Mouse (Mus musculus) left cerebral cortex, postnatal 14 days (tissue): Measurements from ENCODE around the gene Sart3. TPM values are rescaled to one million over a fixed set of nuclear protein-coding genes. Genes with fewer than 3 reads are reported as not detected.

Source experiments
- DNase-seq, 2 experiments: peaks; one replicate each; pipeline ENCODE4 v3.0.0; 2021 to 2022; ENCODE audit warnings: low spot score in 2 of 2, mixed read lengths in 1 of 2
- intact Hi-C: fragments of 180-260 bp; cut with DNase I; formaldehyde crosslinking; loops from one replicate; pipeline ENCODE4 v1.15.1; 2025
- total RNA-seq, 2 experiments: library from RNA; stranded (reverse); gene quantifications; 2 replicates each; pipeline ENCODE4 v1.2.3; 2021

The Sart3 gene
- total RNA-seq, 2 experiments from 2014 or later = 30.3 to 32.1 TPM

DNA sequence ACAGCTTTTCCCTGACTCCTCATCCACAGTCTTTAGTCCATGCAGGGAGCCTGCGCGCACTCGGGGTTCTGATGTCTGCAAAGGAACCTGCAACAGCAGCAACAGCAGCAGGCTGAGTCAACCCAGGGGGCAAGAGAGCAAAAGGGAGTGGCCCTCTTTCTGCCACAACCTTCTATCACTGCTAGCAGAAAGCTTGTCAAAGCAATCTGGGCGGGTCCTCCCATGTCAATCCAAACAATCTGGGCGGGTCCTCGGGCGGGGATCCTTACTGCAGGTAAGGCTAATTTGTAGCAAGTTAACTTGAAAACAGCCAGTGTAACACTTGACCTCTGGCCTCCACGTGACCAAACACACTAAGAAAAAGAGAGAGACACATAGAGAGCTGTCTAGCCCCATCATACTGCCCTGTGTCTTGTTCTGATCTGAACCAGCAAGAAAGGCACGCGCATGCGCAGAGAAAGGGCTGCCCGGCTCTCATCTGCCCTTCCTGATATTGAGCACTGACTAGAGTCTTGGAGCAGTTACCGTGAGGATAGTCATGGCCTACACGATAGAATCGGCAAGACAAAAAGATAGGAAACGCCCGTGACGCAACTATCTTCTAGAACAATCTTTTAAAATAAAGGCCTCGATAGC lies 71.8 kb downstream of the Sart3 start:
- no peak for DNase-seq
- intact Hi-C loops = no loop called here

- intact Hi-C loops = no loop called here
- no peak for DNase-seq
These were observed 77.9 kb downstream of the Sart3 start for GRCm38 (mm10) chr5:113694415-113694814.

GRCm38 (mm10) chr5:113694000-113694399 lies 78.3 kb downstream of the Sart3 start:
- no peak for DNase-seq
- intact Hi-C loops = no loop called here

GRCm38 (mm10) chr5:113693196-113693755 lies 79.0 kb downstream of the Sart3 start:
- intact Hi-C loops = no loop called here
- no peak for DNase-seq

Other genes with a start within 250 kb of the Sart3 start
- gene Cmklr1, start 122.1 kb downstream of the Sart3 start, total RNA-seq = 1 to 10 TPM; 4.2 to 5.1 TPM
- not detected for gene 1700069L16Rik, start 47.7 kb downstream of the Sart3 start, total RNA-seq
- 10 to 100 TPM in 1 of 2 experiments, 1 to 10 TPM in 1; 10.0 to 10.7 TPM for gene Ficd, start 36.7 kb downstream of the Sart3 start, total RNA-seq
- 10 to 100 TPM; 90.4 to 97.0 TPM for gene Iscu, start 238 bp upstream of the Sart3 start, total RNA-seq
- gene Tmem119, start 28.0 kb upstream of the Sart3 start, total RNA-seq = 10 to 100 TPM; 19.4 to 24.7 TPM
- 10 to 100 TPM; 25.9 to 27.2 TPM for gene Selplg, start 60.1 kb upstream of the Sart3 start, total RNA-seq
- gene Coro1c, start 136.2 kb upstream of the Sart3 start, total RNA-seq = 100 to 1,000 TPM in 1 of 2 experiments, 10 to 100 TPM in 1; 97.7 to 102 TPM
- 10 to 100 TPM; 19.7 to 21.4 TPM for gene Ssh1, start 221.4 kb upstream of the Sart3 start, total RNA-seq
- not detected for gene Dao, start 231.2 kb upstream of the Sart3 start, total RNA-seq